Mouse (Mus musculus) testis, adult 2 months (tissue): ENCODE data around the gene Sh3gl3. TPM values are rescaled to one million over a fixed set of nuclear protein-coding genes. Genes with fewer than 3 reads are reported as not detected.

Experiments
- H3K27ac ChIP-seq: fragments of 200-500 bp; 2 replicates; pipeline ENCODE4 v1.5.1; 2012; ENCODE audit warnings: low read depth, low read length; ENCODE audit not compliant: control insufficient read depth, insufficient read depth
- H3K27me3 ChIP-seq: fragments of 200-500 bp; 2 replicates; pipeline ENCODE4 v1.6.1; 2012; ENCODE audit warnings: mild to moderate bottlenecking, low read length, moderate library complexity; ENCODE audit not compliant: control insufficient read depth, insufficient read depth
- H3K36me3 ChIP-seq: fragments of 200-500 bp; 2 replicates; pipeline ENCODE4 v1.6.1; 2012; ENCODE audit warnings: mild to moderate bottlenecking, low read length; ENCODE audit not compliant: control insufficient read depth, insufficient read depth
- H3K4me1 ChIP-seq: fragments of 200-500 bp; 2 replicates; pipeline ENCODE4 v1.6.1; 2012; ENCODE audit warnings: low read length; ENCODE audit not compliant: control insufficient read depth, insufficient read depth
- H3K4me3 ChIP-seq: fragments of 200-500 bp; 2 replicates; pipeline ENCODE4 v1.5.1; 2012; ENCODE audit warnings: low read depth, mild to moderate bottlenecking, low read length, moderate library complexity, mixed read lengths; ENCODE audit not compliant: control insufficient read depth
- CTCF ChIP-seq: fragments of 200-500 bp; IDR thresholded peaks from 2 replicates; pipeline ENCODE4 v1.5.1; 2012; ENCODE audit warnings: low read depth, mild to moderate bottlenecking, inconsistent platforms, low read length, moderate library complexity; ENCODE audit not compliant: control insufficient read depth, insufficient read depth, insufficient replicate concordance
- POLR2A ChIP-seq: fragments of 200-500 bp; IDR thresholded peaks from 2 replicates; pipeline ENCODE4 v1.6.1; 2012; ENCODE audit warnings: low read depth, mild to moderate bottlenecking, inconsistent platforms, low read length, moderate library complexity; ENCODE audit not compliant: control insufficient read depth
- polyA plus RNA-seq: library from polyadenylated mRNA; depleted of rRNA; stranded (reverse); fragments of >200 nt; gene quantifications from 2 replicates; pipeline ENCODE4 v1.2.3, GENCODE M21; 2012

Sh3gl3 gene
- polyA plus RNA-seq, 1 experiment = 81.4 TPM

DNA sequence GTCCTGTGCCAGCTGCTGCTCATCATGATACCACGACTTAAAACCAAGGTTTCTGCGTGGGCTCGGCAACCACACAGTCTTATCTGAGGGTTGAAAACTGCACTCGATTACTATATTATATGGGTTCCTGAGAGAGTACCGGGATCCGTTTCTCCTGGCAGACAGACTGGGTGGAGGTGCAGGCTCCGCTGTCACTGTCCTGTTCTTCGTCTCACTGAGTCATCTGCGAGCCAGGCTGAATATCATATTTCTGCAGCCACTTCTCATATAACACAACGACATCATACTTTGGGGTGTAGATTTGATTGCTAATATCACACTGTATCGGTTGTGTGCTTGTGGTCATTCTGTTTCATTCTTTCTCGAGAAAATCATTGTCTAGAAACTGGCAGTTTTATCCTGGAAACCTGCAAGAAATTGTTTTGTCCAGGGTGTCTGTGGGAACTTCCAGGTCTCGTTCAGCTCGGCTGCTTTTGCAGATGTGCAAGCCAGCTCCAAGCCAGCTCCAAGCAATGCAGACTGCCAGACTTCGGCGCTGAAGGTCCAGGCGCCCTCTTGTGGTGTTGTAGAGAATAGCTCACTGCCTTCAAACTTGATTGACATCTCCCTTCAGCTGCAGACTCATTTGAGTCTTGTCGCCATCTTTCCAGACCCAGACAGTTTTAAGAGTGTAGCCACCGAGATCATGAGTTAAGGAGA lies 100.5 kb downstream of the Sh3gl3 start:
- H3K4me1 ChIP-seq = no peaks in the 10 kb centered on the region
- H3K27ac ChIP-seq = no peak overlapping the region
- TF ChIP-seq POLR2A (no peak), CTCF (peak; percentile 68; the same call in 1 of the 2 replicates)
- no peaks in the 10 kb centered on the region for H3K27me3 ChIP-seq
- H3K4me3 ChIP-seq = no peak overlapping the region
- no peaks in the 10 kb centered on the region for H3K36me3 ChIP-seq

- Histone ChIP-seq H3K36me3 (no peaks in the 10 kb centered on the region), H3K4me3 (no peak overlapping the region), H3K4me1 (no peaks in the 10 kb centered on the region), H3K27me3 (no peaks in the 10 kb centered on the region), H3K27ac (no peak overlapping the region)
- TF ChIP-seq CTCF (no peak), POLR2A (no peak)
Observed at GRCm38 (mm10) chr7:82274975-82275374, 101.3 kb downstream of the Sh3gl3 start.

DNA sequence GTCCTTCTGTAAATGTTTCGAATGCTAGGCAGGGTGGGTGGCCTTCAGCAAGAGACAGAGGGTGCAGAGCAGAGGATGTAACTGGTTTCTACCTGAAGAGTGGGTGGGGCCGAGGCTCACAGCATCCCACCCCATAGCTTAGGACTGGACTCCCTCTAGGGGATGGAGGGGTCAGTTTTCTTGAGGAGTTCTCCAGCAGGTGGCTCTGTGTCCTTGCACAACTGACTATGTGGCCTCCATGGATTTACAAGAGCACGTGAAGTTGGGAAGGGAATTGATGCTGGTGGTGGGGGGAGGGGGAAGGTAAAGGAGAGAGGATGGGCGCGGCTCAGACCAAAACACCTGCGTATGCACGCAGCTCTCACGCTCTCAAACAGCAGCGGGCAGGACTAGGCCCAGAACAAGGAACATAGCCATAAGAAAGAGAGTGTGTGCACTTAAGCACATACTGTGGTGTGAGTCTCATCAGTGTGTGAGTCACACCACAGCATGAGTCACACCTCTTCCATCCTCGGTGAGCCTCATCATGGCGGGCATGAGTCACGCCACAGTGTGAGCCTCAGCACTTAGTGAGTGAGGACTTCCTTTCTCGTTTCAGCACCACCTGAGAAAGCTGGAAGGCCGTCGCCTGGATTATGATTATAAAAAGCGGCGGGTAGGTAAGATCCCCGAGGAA lies 102.0 kb downstream of the Sh3gl3 start:
- TF ChIP-seq CTCF = no peak
- TF ChIP-seq POLR2A = no peak
- Histone ChIP-seq H3K27ac (no peak overlapping the region), H3K36me3 (no peaks in the 10 kb centered on the region), H3K27me3 (no peaks in the 10 kb centered on the region), H3K4me3 (no peak overlapping the region), H3K4me1 (no peaks in the 10 kb centered on the region)

- no peak overlapping the region for H3K4me3 ChIP-seq
- H3K27me3 ChIP-seq = no peaks in the 10 kb centered on the region
- H3K4me1 ChIP-seq = no peaks in the 10 kb centered on the region
- TF ChIP-seq POLR2A (no peak), CTCF (no peak)
- H3K36me3 ChIP-seq = no peaks in the 10 kb centered on the region
- H3K27ac ChIP-seq = no peak overlapping the region
Observed at GRCm38 (mm10) chr7:82282011-82282410, 108.4 kb downstream of the Sh3gl3 start.

DNA sequence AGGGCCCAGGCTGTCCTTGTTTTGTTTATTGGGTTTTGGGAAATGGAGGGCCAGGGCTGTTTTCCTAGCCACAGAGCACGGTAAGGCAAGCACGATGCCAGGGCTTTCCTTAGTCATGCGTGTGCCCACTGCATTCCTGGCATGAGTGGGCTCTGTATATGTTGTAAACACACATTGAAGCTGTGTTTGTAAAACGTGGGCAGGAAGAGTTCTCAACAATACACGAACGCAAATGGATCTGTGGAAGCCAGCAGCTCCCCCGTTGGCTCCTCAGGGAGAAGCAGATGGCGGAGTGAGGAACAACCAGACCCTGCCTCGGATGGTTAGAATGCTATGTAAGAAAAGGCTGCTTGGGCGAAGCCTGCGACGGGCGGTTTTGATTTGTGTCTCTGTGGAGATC lies 108.8 kb downstream of the Sh3gl3 start:
- no peaks in the 10 kb centered on the region for H3K4me1 ChIP-seq
- H3K27ac ChIP-seq = no peak overlapping the region
- no peak for TF ChIP-seq POLR2A
- TF ChIP-seq CTCF = no peak
- H3K36me3 ChIP-seq = no peaks in the 10 kb centered on the region
- H3K4me3 ChIP-seq = no peak overlapping the region
- no peaks in the 10 kb centered on the region for H3K27me3 ChIP-seq

DNA sequence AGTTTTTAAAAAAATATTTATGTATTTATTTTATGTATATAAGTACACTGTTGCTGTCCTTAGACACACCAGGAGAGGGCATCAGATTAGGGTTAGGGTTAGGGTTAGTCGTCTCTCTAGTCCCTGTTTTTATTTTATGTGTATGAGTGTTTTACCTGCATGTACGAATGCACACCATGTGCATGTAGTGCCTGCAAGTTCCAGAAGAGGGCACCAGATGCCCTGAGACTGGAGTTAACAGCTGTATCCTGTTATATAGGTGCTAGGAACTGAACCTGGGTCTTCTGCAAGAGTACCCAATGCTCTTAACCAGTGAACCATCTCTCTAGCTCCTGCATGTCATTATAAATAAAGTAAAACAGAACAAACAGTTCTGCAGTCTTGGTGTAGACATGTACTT lies 113.6 kb downstream of the Sh3gl3 start:
- Histone ChIP-seq H3K36me3 (no peaks in the 10 kb centered on the region; the same call in 1 of the 2 replicates), H3K27ac (no peak overlapping the region), H3K4me1 (no peaks in the 10 kb centered on the region), H3K27me3 (no peaks in the 10 kb centered on the region), H3K4me3 (no peak overlapping the region)
- TF ChIP-seq CTCF (no peak), POLR2A (no peak)

DNA sequence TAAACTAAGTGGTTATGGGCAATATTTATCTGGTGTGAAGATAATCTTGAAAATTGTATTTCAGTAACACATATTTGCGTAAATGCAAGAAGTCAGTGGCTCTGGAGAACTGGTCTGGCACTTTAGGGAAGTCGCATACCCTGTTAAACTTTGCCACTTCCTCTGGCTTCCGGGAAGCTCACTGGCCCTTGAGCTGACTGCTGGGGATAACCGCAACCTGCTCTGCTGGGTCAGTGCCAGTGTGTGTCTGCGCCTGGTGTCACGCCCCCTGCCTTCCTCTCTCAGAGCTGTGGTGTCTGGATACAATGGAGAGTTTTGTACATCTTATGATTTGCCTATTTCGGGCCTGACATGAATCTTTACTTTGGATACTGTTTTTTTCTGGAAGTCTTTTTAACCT lies 119.8 kb downstream of the Sh3gl3 start:
- Histone ChIP-seq H3K27ac (no peak overlapping the region), H3K36me3 (peaks cover 1% of the 10 kb centered on the region; the same call in 1 of the 2 replicates), H3K4me1 (no peaks in the 10 kb centered on the region), H3K27me3 (no peaks in the 10 kb centered on the region), H3K4me3 (peak overlapping the region; percentile 67)
- TF ChIP-seq CTCF (no peak), POLR2A (no peak)
